Mouse (Mus musculus): Measurements from ENCODE around the gene Mindy2. TPM values are rescaled to one million over a fixed set of nuclear protein-coding genes. Genes with fewer than 3 reads are reported as not detected.
"Not testable (repeated sequence)": the region's sequence is repeated elsewhere in the genome, so short reads cannot be mapped to it uniquely, and the experiment has no call there.

The Mindy2 gene
- total RNA-seq, 2 experiments from 2014 or later: 33.9 to 35.3 TPM

GRCm38 (mm10) chr9:70578123-70578522 is 78.9 kb downstream of the Mindy2 start:
- no peak for DNase-seq

GRCm38 (mm10) chr9:70570351-70570750 is 86.6 kb downstream of the Mindy2 start:
- no peak for DNase-seq

GRCm38 (mm10) chr9:70567651-70568050 is 89.3 kb downstream of the Mindy2 start:
- no peak for DNase-seq

- no peak for DNase-seq
Observed at GRCm38 (mm10) chr9:70562825-70563224, 94.1 kb downstream of the Mindy2 start.

GRCm38 (mm10) chr9:70556796-70557195 is 100.2 kb downstream of the Mindy2 start:
- DNase-seq: no peak

- no peak for DNase-seq
Observed at GRCm38 (mm10) chr9:70555431-70555830, 101.5 kb downstream of the Mindy2 start.

GRCm38 (mm10) chr9:70552233-70552632 is 104.7 kb downstream of the Mindy2 start:
- DNase-seq: not testable (repeated sequence)

GRCm38 (mm10) chr9:70551524-70551923 is 105.5 kb downstream of the Mindy2 start:
- no peak for DNase-seq

Other genes starting within 250 kb of the Mindy2 start
- 1 to 10 TPM; 1.3 to 2.1 TPM for gene Ccnb2, start 235.6 kb downstream of the Mindy2 start, total RNA-seq (2021)
- 10 to 100 TPM; 41.6 to 43.8 TPM for gene Rnf111, start 153.4 kb downstream of the Mindy2 start, total RNA-seq (2021)
- 10 to 100 TPM; 52.0 to 57.4 TPM for gene Sltm, start 114.4 kb downstream of the Mindy2 start, total RNA-seq (2021)
- gene Gm10642, start 923 bp downstream of the Mindy2 start, total RNA-seq (2021): 1 to 10 TPM in 1 of 2 experiments, under 1 TPM in 1; 0.62 to 1.2 TPM
- gene Adam10, start 21.8 kb upstream of the Mindy2 start, total RNA-seq (2021): 10 to 100 TPM; 67.5 to 68.7 TPM

Measured in layer of hippocampus, postnatal 36 days (tissue).